In genomic region chr7:133954111-133955091, GRCm38 (mm10) we compare ENCODE assay signal across 18 mouse cellular contexts.
DNase-seq lines count a peak whose midpoint lies in the region; ATAC-seq and TF ChIP-seq lines count a peak whose summit lies in the region.
"Had no signal": no experiment of that assay in that cellular context is flagged by ENCODE, and none has a peak within 500 bp of the region (broad histone marks: within the 10 kb centered on the region; RNA-seq: fewer than 3 reads in every experiment).

No protein-coding gene starts in this region.

- no peak overlapping the region for H3K4me2 ChIP-seq in kidney, postnatal 0 days (ENCODE audit: low read length)
- H3K4me2 ChIP-seq in kidney, embryonic 14.5 days (replicated peaks; ENCODE audit: low read depth, low read length), result no peak overlapping the region
- H3K4me2 ChIP-seq in hindbrain, postnatal 0 days (ENCODE audit: low read depth, low read length), result no peak overlapping the region
- H3K4me2 ChIP-seq: midbrain, embryonic 15.5 days; neural tube, embryonic 12.5 days had no signal

- H3K9me3 ChIP-seq in kidney, postnatal 0 days (replicated peaks; ENCODE audit: low read length), result no peaks in the 10 kb centered on the region
- H3K9me3 ChIP-seq in kidney, embryonic 14.5 days (ENCODE audit: control insufficient read depth, low read length), result no peaks in the 10 kb centered on the region
- H3K9me3 ChIP-seq in hindbrain, postnatal 0 days (ENCODE audit: low read length), result no peaks in the 10 kb centered on the region
- H3K9me3 ChIP-seq: midbrain, embryonic 15.5 days; neural tube, embryonic 12.5 days had no signal

- H3K4me3 ChIP-seq in kidney, postnatal 0 days (replicated peaks; ENCODE audit: low read depth, low read length), result no peak overlapping the region
- no peak overlapping the region for H3K4me3 ChIP-seq in kidney, embryonic 14.5 days (ENCODE audit: low read length)
- H3K4me3 ChIP-seq in hindbrain, postnatal 0 days (ENCODE audit: low read length), result no peak overlapping the region
- H3K4me3 ChIP-seq: left cerebral cortex, adult 2 months; midbrain, embryonic 15.5 days; neural tube, embryonic 12.5 days had no signal

- no peaks in the 10 kb centered on the region for H3K36me3 ChIP-seq in kidney, postnatal 0 days (ENCODE audit: insufficient read depth, low read length)
- no peaks in the 10 kb centered on the region for H3K36me3 ChIP-seq in kidney, embryonic 14.5 days (ENCODE audit: control insufficient read depth, insufficient read depth, low read length)
- H3K36me3 ChIP-seq in hindbrain, postnatal 0 days (ENCODE audit: insufficient read depth, low read length), result no peaks in the 10 kb centered on the region
- H3K36me3 ChIP-seq: G1E; midbrain, embryonic 15.5 days; neural tube, embryonic 12.5 days had no signal

- no peaks in the 10 kb centered on the region for H3K4me1 ChIP-seq in kidney, postnatal 0 days (replicated peaks; ENCODE audit: insufficient read depth, low read length)
- 0 out of 2 replicates have a peak, but pooled peaks cover 4% of the 10 kb centered on the region for H3K4me1 ChIP-seq in kidney, embryonic 14.5 days (ENCODE audit: control insufficient read depth, insufficient read depth, low read length)
- no peaks in the 10 kb centered on the region for H3K4me1 ChIP-seq in hindbrain, postnatal 0 days (ENCODE audit: insufficient read depth, low read length)
- H3K4me1 ChIP-seq: midbrain, embryonic 15.5 days had no signal

- 47% methylated on average over 9 of the region's 9 CpGs for WGBS in kidney, postnatal 0 days
- WGBS in kidney, embryonic 14.5 days, result 49% methylated on average over 9 of the region's 9 CpGs
- WGBS in hindbrain, postnatal 0 days, result 53% methylated on average over 9 of the region's 9 CpGs

- no peak for ATAC-seq in kidney, postnatal 0 days (replicated peaks; ENCODE audit: low FRiP score, low read depth)
- no peak for ATAC-seq in kidney, embryonic 14.5 days (ENCODE audit: low FRiP score, low TSS enrichment)
- no peak for ATAC-seq in hindbrain, postnatal 0 days
- no peak for ATAC-seq in megakaryocyte progenitor cell, adult 5-6 weeks (replicated peaks; ENCODE audit: poor library complexity)
- ATAC-seq: activated CD4-positive, CD25-positive, alpha-beta regulatory T cell, adult 4 months; inflammation-experienced regulatory T-cells, adult 6 months; midbrain, embryonic 15.5 days had no signal

- no peak overlapping the region for H3K27ac ChIP-seq in kidney, postnatal 0 days
- H3K27ac ChIP-seq in kidney, embryonic 14.5 days (ENCODE audit: low read depth, low read length), result no peak overlapping the region
- no peak overlapping the region for H3K27ac ChIP-seq in hindbrain, postnatal 0 days
- H3K27ac ChIP-seq: left cerebral cortex, adult 2 months; liver, embryonic 14.5 days; midbrain, embryonic 15.5 days; neural tube, embryonic 12.5 days had no signal

- H3K9ac ChIP-seq in kidney, postnatal 0 days (ENCODE audit: low read depth, low read length), result no peak overlapping the region
- no peak overlapping the region for H3K9ac ChIP-seq in kidney, embryonic 14.5 days (ENCODE audit: low read depth, low read length)
- H3K9ac ChIP-seq in hindbrain, postnatal 0 days (replicated peaks; ENCODE audit: low read length), result no peak overlapping the region
- H3K9ac ChIP-seq: liver, embryonic 14.5 days; midbrain, embryonic 15.5 days; neural tube, embryonic 12.5 days had no signal

- no peaks in the 10 kb centered on the region for H3K27me3 ChIP-seq in kidney, postnatal 0 days (ENCODE audit: insufficient read depth, low read length)
- H3K27me3 ChIP-seq in kidney, embryonic 14.5 days (ENCODE audit: control insufficient read depth, insufficient read depth, low read length), result no peaks in the 10 kb centered on the region
- no peaks in the 10 kb centered on the region for H3K27me3 ChIP-seq in hindbrain, postnatal 0 days (ENCODE audit: insufficient read depth, low read length)
- H3K27me3 ChIP-seq: midbrain, embryonic 15.5 days; neural tube, embryonic 12.5 days had no signal

- TF ChIP-seq CTCF in kidney, postnatal 0 days (IDR thresholded peaks at IDR 0.05; ENCODE audit: low read depth), result no peak
- no peak for TF ChIP-seq CTCF in hindbrain, postnatal 0 days (IDR thresholded peaks at IDR 0.05; ENCODE audit: low read depth)

- DNase-seq in cerebellum, postnatal 14 days, result peak; percentile 20 to 31
- DNase-seq in cerebellum, adult 9-10 months, result no peak
- DNase-seq in kidney, postnatal 0 days (ENCODE audit: low spot score), result peak; percentile 58
- DNase-seq in embryo, embryonic 10.5 days (ENCODE audit: low spot score), result peak; percentile 36
- DNase-seq in lung, postnatal 10 days, result peak; percentile 72
- DNase-seq in hindbrain, postnatal 0 days (ENCODE audit: low spot score), result no peak
- DNase-seq: B cell, adult 2 months; right cerebral cortex, adult 18-20 months; thymus, postnatal 4 days had no signal

Comparison
In these comparisons a context has a peak if more than half of its experiments do, and no peak if none do; other contexts are left out.
1. DNase-seq: peak in cerebellum, postnatal 14 days (2 of 2), kidney, postnatal 0 days (single experiment), embryo, embryonic 10.5 days (single experiment) and lung, postnatal 10 days (single experiment); none in cerebellum, adult 9-10 months (single experiment) and hindbrain, postnatal 0 days (single experiment).